Mouse (Mus musculus): Measurements from ENCODE around the gene Xkr8.

DNA sequence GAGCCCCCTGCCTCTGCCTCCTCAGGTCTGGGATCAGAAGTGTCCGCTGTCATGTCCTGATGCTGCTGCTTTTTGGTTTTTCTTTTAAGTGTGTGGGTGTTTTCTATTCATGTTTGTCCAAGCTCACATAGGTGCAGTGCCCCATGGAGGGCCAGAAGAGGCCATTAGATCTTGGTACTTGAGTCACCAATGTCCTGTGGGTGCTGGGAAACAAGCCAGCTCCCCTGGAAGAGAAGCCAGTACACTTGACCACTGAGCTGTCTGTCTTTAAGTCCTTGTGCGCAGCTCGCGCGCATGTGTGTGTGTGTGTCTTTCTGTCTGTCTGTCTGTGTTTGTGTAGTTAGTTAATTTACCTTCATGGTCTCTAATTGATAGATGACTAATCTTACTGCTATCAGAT lies 30.3 kb downstream of the Xkr8 start:
- TF ChIP-seq CTCF (IDR thresholded peaks at IDR 0.05; ENCODE audit: control insufficient read depth, insufficient read depth, low read length) (no peak), POLR2A (IDR thresholded peaks at IDR 0.05; ENCODE audit: borderline replicate concordance, control insufficient read depth, low read depth, low read length) (no peak)

Data from bone marrow, adult 2 months (tissue).